Mouse (Mus musculus) layer of hippocampus, adult 11-12 months (tissue): ENCODE results near the gene Nmt1.

ENCODE experiments used
- DNase-seq: peaks from one replicate; pipeline ENCODE4 v3.0.0; 2022; ENCODE audit warnings: low spot score

The Nmt1 gene

GRCm38 (mm10) chr11:103005254-103005981 lies 22.6 kb upstream of the Nmt1 start:
- no peak for DNase-seq

- DNase-seq = no peak
Observed at GRCm38 (mm10) chr11:103006286-103007000, 21.5 kb upstream of the Nmt1 start.

GRCm38 (mm10) chr11:103007001-103007340 lies 21.0 kb upstream of the Nmt1 start:
- DNase-seq = peak; percentile 55

- DNase-seq = no peak
Observed at GRCm38 (mm10) chr11:103008558-103008957, 19.4 kb upstream of the Nmt1 start.

- no peak for DNase-seq
Observed at GRCm38 (mm10) chr11:103009208-103009607, 18.8 kb upstream of the Nmt1 start.

GRCm38 (mm10) chr11:103010454-103011205 lies 17.4 kb upstream of the Nmt1 start:
- DNase-seq = no peak

GRCm38 (mm10) chr11:103011206-103011497 lies 16.8 kb upstream of the Nmt1 start:
- DNase-seq = no peak

GRCm38 (mm10) chr11:103015881-103016825 lies 11.8 kb upstream of the Nmt1 start:
- no peak for DNase-seq

- peak; percentile 97 for DNase-seq
Observed at GRCm38 (mm10) chr11:103016930-103017329, 11.1 kb upstream of the Nmt1 start.

- no peak for DNase-seq
Observed at GRCm38 (mm10) chr11:103017661-103018060, 10.3 kb upstream of the Nmt1 start.

GRCm38 (mm10) chr11:103018860-103019259 lies 9.1 kb upstream of the Nmt1 start:
- DNase-seq = no peak

GRCm38 (mm10) chr11:103019325-103019724 lies 8.7 kb upstream of the Nmt1 start:
- no peak for DNase-seq

- DNase-seq = no peak
Observed at GRCm38 (mm10) chr11:103020713-103021335, 7.2 kb upstream of the Nmt1 start.

- DNase-seq = no peak
Observed at GRCm38 (mm10) chr11:103023974-103024373, 4.0 kb upstream of the Nmt1 start.

- no peak for DNase-seq
Observed at GRCm38 (mm10) chr11:103026901-103027300, 1.1 kb upstream of the Nmt1 start.

- DNase-seq = no peak
Observed at GRCm38 (mm10) chr11:103027570-103028175, 317 bp upstream of the Nmt1 start.

- DNase-seq = no peak
Observed at GRCm38 (mm10) chr11:103033030-103033429, 5.0 kb downstream of the Nmt1 start.

- no peak for DNase-seq
Observed at GRCm38 (mm10) chr11:103035007-103035406, 7.0 kb downstream of the Nmt1 start.

GRCm38 (mm10) chr11:103036881-103037465 lies 9.0 kb downstream of the Nmt1 start:
- DNase-seq = no peak

- DNase-seq = peak; percentile 65
Observed at GRCm38 (mm10) chr11:103038037-103038436, 10.0 kb downstream of the Nmt1 start.

- DNase-seq = no peak
Observed at GRCm38 (mm10) chr11:103042828-103043227, 14.8 kb downstream of the Nmt1 start.
